Mouse (Mus musculus) limb, embryonic 13.5 days (tissue): Measurements from ENCODE around the gene Tigd2. TPM values are rescaled to one million over a fixed set of nuclear protein-coding genes. Genes with fewer than 3 reads are reported as not detected.

Source experiments
- polyA plus RNA-seq: library from polyadenylated mRNA; unstranded; fragments of >200 nt; fragmentation: Nextera tagmentation; extraction: Ambion mirVana; gene quantifications from 2 replicates; pipeline ENCODE4 v1.2.1, GENCODE M21; 2015

The Tigd2 gene
- polyA plus RNA-seq, 1 experiment from 2014 or later: 13.3 TPM

Other genes with a start within 250 kb of the Tigd2 start
- 6.4 and 7.4 TPM in 2 replicates for gene Fam13a, start 184.3 kb upstream of the Tigd2 start, polyA plus RNA-seq
- gene Gprin3, start 217.4 kb downstream of the Tigd2 start, polyA plus RNA-seq: 1.0 and 1.3 TPM in 2 replicates